Mouse (Mus musculus) E14TG2a.4 (cell line): Measurements from ENCODE around the gene Sv2c.

ENCODE experiments used
- CTCF ChIP-seq: conservative IDR thresholded peaks from 2 replicates; pipeline ENCODE4 v1.5.1; 2014; ENCODE audit warnings: low read length
- NANOG ChIP-seq: IDR thresholded peaks from 2 replicates; pipeline ENCODE4 v1.6.1; 2014; ENCODE audit warnings: borderline replicate concordance, low read length, mixed read lengths
- POU5F1 ChIP-seq: IDR thresholded peaks from 2 replicates; pipeline ENCODE4 v1.6.1; 2014; ENCODE audit warnings: low read length, borderline replicate concordance

GRCm38 (mm10) chr13:96132401-96132816 is at the start of gene Sv2c:
- TF ChIP-seq CTCF: no peak
- no peak for TF ChIP-seq POU5F1
- no peak for TF ChIP-seq NANOG
